Mouse (Mus musculus) cerebellum, postnatal 4 days (tissue): ENCODE results near the gene Lyve1.
"Not testable (repeated sequence)": the region's sequence is repeated elsewhere in the genome, so short reads cannot be mapped to it uniquely, and the experiment has no call there.

Experiments used
- DNase-seq, 2 experiments: peaks; one replicate each; pipeline ENCODE4 v3.0.0; 2022; ENCODE audit warnings: low spot score in 2 of 2, mixed read lengths in 1 of 2

Gene Lyve1

GRCm38 (mm10) chr7:110862751-110863289, at the start of gene Lyve1:
Gene Lyve1, minus strand, starts transcription at chr7:110863239.
- DNase-seq, result no peak

GRCm38 (mm10) chr7:110908209-110909144, 45.4 kb upstream of the Lyve1 start:
- no peak for DNase-seq

- no peak for DNase-seq
These were observed 43.5 kb upstream of the Lyve1 start for GRCm38 (mm10) chr7:110906566-110906965.

- DNase-seq, result no peak
These were observed 40.2 kb upstream of the Lyve1 start for GRCm38 (mm10) chr7:110903226-110903625.

- no peak for DNase-seq
These were observed 34.2 kb upstream of the Lyve1 start for GRCm38 (mm10) chr7:110897202-110897601.

- no peak for DNase-seq
These were observed 33.4 kb upstream of the Lyve1 start for GRCm38 (mm10) chr7:110896453-110896852.

GRCm38 (mm10) chr7:110895772-110896171, 32.7 kb upstream of the Lyve1 start:
- DNase-seq, result not testable (repeated sequence)

- DNase-seq, result no peak
These were observed 31.6 kb upstream of the Lyve1 start for GRCm38 (mm10) chr7:110894673-110895072.

GRCm38 (mm10) chr7:110893943-110894610, 31.0 kb upstream of the Lyve1 start:
- no peak for DNase-seq

GRCm38 (mm10) chr7:110891501-110891986, 28.5 kb upstream of the Lyve1 start:
- no peak for DNase-seq

- DNase-seq, result no peak
These were observed 18.8 kb upstream of the Lyve1 start for GRCm38 (mm10) chr7:110881746-110882333.

GRCm38 (mm10) chr7:110878028-110878427, 15.0 kb upstream of the Lyve1 start:
- DNase-seq, result no peak

GRCm38 (mm10) chr7:110876965-110877364, 13.9 kb upstream of the Lyve1 start:
- DNase-seq, result no peak

- DNase-seq, result no peak
These were observed 5.8 kb upstream of the Lyve1 start for GRCm38 (mm10) chr7:110868807-110869206.

GRCm38 (mm10) chr7:110867116-110867515, 4.1 kb upstream of the Lyve1 start:
- DNase-seq, result no peak

GRCm38 (mm10) chr7:110866021-110866420, 3.0 kb upstream of the Lyve1 start:
- no peak for DNase-seq

GRCm38 (mm10) chr7:110865570-110865969, 2.5 kb upstream of the Lyve1 start:
- DNase-seq, result no peak

GRCm38 (mm10) chr7:110865038-110865437, 2.0 kb upstream of the Lyve1 start:
- DNase-seq, result no peak

- DNase-seq, result no peak
These were observed 2.9 kb downstream of the Lyve1 start for GRCm38 (mm10) chr7:110860129-110860528.

GRCm38 (mm10) chr7:110855604-110856003, 7.4 kb downstream of the Lyve1 start:
- DNase-seq, result no peak

- DNase-seq, result peak in 1 of 2 experiments; percentile 20
These were observed 8.0 kb downstream of the Lyve1 start for GRCm38 (mm10) chr7:110854927-110855546.
